Mouse (Mus musculus) yolk sac, embryonic 10.5 days (tissue): ENCODE data around the gene Apol7e.
"Not testable (repeated sequence)": the region's sequence is repeated elsewhere in the genome, so short reads cannot be mapped to it uniquely, and the experiment has no call there.

Experiments
- DNase-seq: peaks from one replicate; pipeline ENCODE4 v3.0.0-alpha.2; 2017; ENCODE audit warnings: low spot score

Gene Apol7e

DNA sequence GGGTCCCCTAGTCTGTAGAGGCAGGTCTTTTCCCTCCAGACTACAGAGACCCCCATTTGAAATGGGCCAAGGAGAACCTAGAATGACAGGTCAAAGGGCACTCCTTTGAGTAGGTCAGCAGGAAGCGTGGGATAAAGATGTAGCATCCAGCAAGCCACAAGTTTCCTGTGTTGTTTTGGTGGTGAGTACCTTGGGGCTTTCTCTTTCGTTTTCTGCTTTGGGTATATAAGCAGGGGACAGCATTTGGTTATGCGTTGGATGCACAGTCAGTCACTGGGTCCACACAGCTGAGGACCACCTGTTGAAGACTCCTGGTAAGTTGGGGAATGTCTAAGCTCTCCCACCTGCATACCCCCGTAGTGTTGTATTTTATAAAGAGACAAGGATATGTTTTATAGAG lies at the start of gene Apol7e:
Gene Apol7e, plus strand, starts transcription at position 202 of the 400 bp plus-strand sequence.
- not testable (repeated sequence) for DNase-seq

DNA sequence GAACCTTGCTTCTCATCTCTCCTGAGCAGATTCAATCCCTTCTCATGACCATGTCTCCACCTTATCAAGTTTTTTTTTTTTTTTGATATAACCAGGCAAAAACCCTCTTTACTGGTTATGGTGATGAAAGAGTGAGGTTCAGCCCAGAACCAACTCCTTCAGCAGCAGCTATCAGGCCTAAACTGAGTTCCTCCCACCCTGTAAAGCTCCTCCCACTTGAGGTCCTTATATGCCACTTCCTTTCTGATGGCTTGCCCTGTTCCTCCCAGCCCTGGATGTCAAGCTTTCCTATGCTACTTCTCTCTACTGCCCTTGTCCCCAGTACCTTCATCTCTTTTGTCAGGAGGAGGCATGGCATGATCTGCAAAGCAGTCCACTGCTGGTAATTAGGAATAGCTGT lies 47.5 kb upstream of the Apol7e start:
- not testable (repeated sequence) for DNase-seq

DNA sequence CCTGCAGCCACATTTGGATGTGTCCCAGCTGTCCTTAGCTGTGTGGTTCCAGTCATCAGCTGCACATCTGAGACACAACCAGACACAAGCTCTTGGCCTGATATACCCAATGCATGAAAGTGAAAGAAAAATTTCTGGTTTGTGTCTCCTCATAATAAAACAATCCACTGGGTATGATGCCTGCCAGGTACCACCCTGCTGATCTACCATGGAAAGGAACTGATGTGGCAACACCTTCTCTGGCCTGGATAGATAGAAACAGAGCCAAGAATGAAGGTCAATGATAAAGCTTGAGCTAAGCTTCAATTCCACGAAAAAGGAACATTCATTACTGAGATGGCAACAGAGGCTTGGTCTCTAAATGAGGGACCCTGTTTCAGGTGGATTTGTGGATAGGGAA lies 38.9 kb upstream of the Apol7e start:
- DNase-seq, result not testable (repeated sequence)

DNA sequence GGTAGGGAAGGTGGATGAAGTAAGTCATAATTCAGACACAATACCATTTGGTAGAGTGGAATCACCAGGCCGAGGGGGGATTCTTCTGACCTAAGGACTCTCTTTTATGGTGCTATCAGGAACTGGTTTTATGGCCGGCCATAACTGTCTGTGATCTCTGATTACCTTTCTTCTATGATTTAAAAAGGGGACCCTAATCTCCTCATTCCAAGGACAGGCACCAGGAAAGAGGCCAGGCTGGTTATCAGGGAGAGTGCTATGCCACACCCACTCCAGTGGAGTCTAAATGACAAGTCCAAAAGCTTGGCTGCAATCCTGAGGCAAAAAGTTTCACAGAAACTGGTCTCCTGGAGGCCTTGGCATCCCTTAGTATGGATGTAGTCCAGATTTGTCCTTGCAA lies 36.8 kb upstream of the Apol7e start:
- not testable (repeated sequence) for DNase-seq

DNA sequence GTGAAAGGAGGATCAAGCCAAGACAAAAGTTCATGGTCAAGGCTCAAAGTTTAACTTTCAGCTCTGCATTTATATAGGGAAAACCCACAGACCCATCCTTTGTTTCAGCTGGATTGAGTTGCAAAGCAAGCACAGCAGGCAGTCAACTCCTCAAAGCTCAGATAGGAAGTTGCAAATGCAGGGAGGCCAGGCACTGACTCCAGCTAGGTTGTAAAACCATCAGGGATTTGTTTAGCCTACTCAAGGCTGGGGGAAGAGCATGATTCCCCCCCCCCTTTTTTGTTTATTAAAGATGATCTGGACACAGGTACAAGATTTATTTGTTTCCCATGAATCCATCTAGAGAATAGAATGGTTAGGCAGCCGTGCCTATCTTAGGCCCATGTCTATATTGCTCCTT lies 24.6 kb upstream of the Apol7e start:
- not testable (repeated sequence) for DNase-seq

DNA sequence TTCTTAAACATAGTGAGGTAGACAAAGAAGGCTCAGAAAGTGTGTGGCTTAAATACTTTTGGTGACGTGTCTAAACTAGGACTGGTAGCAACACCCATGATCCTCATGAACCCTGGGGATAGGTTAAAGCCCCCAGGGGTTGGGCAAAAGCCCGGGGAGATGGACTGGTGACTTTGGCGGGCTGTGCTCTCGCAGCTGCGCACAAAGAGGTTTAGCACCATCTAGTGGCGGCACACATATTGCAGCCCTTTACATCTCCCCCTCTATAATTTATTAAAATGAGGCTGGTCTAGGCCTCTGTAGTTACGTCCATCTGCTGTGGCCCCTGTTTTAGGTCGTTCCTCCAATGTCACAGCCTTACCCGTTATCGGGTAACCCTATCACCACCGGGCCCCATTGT lies 14.7 kb upstream of the Apol7e start:
- not testable (repeated sequence) for DNase-seq

DNA sequence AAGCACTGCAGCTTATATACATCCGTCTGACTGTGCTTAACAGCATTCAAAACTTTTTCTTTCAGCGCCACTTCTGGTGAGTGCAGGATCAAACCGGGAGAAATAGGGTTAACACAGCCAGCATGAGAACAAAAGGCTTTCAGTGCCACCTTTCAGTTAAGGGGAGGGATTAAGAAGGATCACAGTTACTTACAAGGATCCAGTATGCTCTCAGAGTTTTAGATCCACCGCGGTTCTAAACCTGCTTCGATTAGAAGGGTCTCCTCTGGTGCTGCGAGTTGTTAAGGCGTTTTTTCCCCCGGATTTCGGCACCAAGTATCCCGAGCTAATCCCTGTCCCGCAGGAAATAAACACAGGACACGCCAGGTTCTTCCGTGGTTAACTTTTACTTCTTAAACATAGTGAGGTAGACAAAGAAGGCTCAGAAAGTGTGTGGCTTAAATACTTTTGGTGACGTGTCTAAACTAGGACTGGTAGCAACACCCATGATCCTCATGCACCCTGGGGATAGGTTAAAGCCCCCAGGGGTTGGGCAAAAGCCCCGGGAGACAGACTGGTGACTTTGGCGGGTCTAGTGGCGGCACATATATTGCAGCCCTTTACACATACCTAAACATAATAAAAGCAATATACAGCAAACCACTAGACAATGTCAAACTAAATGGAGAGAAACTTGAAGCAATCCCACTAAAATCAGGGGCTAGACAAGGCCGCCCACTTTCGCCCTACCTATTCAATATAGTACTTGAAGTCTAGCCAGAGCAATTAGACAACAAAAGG lies 6.9 kb upstream of the Apol7e start:
- DNase-seq, result not testable (repeated sequence)

DNA sequence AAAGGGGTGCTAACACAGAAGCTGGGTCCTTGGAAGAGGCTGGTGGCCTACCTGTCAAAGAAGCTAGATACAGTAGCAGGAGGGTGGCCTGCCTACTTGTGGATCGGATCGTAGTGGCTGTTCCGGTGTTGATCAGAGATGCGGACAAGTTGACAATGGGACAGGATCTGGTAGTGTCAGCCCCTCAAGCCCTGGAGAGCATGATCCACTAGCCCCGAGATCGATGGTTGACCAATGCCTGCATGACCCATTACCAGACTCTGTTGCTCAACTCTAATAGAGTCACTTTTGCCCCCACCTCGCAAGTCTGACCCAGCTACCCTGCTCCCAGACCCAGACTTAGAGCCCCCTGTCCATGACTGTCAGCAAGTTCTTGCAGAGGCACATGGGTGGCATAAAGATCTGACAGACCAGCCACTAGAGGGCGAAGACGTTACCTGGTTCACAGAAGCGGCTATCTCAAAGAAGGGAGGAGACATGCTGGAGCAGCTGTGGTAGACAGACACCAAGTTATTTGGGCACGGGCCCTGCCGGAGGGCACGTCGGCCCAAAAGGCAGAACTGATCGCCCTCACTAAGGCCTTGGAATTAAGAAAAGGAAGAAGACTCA lies 3.9 kb upstream of the Apol7e start:
- DNase-seq, result peak; percentile 25

DNA sequence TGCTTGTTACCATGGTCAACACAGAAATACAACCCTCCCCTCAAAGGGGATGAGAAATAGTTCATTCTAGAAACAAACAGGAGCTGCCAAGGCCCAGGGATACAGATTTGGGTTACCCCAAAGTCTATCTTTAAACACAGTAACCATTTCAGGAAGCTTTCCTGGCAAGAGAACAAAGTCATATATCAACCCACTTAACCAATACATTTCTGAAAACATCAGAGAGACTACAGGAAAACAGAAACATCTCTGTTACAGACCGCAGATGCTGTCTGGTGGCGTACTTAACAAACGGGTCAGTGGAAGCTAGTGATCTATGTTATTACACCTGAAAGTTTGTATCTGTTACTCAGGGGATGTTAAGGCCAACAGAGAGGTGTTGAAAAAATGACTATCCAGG lies 6.6 kb downstream of the Apol7e start:
- DNase-seq, result not testable (repeated sequence)

DNA sequence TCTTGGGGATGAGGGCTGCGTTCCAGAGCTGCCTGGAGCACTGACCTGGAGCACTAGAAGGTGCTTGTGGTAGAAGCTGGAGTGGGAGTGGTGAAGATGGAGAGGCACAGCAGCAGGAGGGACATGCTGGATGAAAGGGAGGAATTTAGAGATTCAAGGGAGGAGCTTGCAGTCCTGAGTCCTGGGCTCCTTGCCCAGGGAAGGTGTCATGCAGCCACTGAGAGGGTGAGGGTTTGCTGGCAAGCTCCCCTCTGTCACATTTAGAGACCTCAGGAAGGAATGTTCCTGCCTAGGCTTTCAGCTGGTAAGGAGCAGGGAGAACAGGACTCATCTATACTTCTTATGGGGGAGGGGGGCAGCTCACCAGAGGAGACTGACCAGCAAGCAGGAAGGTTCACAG lies 10.3 kb downstream of the Apol7e start:
- DNase-seq, result not testable (repeated sequence)

DNA sequence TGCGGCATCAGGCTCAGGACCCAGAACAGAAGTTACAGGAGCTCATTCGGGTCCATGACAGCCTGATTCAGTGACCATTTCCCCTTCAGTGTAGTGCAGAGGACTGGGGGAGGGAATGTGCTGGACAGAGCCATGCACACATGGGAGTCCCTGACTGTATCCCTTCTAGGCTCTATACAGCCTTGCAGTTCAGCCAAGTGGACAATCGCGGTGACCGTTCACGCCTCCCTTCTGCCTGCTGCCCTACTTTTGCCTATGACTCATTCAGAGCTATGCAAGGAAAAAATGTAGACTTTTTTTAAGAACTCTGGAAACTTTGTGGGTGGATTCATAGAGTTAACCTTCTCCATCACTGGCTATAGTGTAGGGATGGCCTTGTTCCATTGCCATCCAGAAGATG lies 19.6 kb downstream of the Apol7e start:
- not testable (repeated sequence) for DNase-seq

DNA sequence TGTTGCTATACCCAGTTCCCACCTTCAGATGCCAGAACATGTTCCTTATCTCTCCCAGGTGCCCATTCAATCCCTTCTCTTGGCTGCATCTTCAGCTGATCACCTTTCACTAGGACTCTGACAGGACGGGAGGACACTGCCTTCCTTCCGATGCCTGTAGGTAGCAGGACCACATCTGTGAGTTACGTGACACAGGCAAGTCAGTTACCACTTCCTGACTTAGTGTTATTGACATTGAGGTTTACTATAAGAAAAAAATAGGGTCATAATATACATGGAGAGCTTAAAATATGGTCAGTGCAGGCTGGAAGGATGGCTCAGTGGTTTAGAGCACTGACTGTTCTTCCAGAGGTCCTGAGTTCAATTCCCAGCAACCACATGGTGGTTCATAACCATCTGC lies 22.9 kb downstream of the Apol7e start:
- DNase-seq, result not testable (repeated sequence)

DNA sequence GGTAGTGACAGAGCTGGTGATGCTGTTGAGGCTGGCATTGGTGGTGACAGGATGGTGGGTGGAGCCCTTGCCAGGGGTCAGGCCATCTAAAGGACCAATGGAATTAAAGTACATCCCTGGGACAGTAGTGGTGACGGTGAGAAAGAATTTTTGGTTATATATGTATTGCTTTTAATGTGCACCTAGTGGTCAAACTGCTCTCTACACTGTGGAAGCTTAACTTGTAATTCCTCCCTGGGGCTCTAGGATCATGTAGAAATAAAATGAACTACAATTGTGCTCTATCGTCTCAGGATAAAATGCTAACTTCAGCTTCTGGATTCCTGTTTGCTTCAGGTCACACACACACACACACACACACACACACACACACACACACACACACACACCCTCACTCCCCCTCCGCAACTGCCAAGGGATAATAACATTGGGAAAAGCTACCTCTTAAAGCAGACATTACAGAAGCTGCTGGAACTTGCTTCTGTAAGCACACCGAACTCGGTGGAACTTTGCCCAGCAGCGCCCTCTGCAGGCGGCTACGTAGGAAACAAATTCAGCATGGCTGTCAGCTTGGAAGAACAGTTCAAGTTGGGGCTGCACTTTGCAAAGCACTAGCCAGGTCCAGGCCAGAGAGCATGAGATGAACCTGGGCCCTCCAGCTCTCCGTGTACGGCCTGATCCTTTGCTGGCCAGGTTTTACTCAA lies 25.7 kb downstream of the Apol7e start:
- DNase-seq, result not testable (repeated sequence)

DNA sequence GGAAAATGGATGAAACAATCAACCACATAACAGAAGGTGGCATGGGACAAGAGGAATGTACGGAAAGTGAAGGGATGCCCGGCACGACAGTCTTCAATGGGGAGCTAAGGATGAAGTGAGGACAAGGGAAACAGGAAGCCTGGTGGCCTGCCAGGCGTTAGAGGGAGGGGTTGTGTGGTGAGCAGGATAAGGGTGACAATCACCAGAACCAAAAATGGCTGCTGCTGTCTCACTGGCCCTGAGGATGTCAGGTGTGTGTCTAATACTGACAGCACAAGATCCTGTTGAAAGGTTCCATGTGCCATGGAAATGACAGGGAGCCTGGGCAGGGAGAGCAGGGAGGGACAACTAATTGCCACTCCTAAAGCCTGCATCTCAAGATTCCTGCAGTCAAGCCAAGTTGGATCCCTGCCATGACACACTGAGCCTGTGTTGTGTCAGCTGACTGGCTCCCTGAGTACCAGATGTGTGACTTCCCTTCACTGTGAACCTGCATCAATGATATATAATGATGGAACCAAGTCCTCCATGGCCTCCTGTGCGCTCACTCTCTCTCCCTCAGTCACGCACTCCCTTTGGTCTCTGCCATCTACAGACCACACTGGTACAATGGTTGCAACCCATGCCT lies 26.9 kb downstream of the Apol7e start:
- not testable (repeated sequence) for DNase-seq

DNA sequence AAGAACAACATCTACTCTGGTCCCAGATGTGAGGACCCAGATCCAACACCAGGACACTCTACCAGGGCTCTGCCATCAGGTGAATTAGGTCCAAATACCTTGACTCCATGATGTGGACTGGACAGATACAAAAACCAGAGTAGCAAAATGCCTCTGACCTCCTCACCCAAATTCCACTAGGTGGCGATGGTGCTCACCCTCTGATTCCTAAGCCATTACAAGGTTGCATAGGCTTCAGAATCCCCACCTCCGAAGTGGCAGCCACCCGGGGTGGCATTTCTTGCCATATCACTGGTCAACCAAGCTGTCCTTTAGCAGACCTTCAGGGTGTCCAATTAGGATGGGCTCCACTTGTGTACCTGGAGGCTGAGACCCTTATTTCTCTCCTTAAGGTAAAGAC lies 28.5 kb downstream of the Apol7e start:
- DNase-seq, result not testable (repeated sequence)

DNA sequence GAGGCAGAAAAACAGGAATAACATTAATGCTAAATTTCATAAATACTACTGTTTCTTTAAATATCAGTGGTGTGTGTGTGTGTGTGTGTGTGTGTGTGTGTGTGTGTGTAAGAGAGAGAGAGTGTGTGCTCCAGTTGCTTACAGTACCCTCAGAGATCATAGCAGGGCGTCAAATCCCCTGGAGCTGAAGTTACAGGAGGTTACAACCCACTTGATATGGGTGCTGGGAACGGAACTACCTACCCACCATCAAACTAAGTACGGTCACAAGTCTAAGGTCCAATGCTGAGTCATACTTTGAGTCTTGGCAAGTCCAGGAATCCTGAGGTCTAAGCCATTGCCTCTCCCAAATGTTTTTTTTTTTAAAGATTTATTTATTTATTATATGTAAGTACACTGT lies 29.1 kb downstream of the Apol7e start:
- DNase-seq, result not testable (repeated sequence)

DNA sequence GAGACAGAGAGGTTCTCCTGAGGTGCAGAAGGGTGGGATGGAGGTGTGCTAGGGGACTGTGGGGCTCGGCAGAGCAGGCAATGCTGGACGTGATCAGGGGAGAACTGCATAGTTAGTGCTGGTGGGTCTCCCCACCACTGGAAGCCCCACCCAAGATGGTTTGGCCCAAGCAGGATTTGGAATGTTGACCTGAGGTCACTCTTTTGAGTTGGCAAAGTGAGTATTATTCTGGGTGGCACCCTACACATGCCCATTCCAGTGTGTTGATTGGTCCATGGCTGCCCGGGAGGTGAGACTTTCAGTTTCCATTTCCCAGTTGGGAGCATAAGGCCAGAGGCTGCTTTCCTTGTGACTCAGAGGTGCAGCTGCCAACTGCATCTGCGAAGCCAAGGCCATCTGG lies 30.1 kb downstream of the Apol7e start, which contains the start of gene Apol9b:
Gene Apol9b, plus strand, starts transcription at position 301 of the 400 bp plus-strand sequence.
- not testable (repeated sequence) for DNase-seq

DNA sequence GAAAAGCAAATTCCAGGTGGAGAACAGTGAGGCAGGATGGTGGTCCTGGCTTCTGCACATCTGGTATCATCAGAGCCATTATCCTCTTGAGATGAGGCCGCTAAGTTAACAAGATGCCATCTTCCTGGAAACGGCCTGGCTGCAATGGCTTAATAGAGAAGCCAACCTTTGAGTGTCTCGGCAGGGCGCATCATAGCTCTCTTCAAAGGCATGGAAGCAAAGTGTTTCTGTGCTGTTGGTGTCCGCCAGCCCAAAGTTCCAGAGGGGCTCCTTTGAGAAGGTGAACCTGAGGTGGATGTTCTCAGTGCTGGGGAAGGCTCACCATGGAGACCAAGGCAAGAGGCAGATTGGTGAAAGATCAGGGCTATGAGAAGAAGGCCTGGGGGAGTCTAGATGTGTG lies 32.9 kb downstream of the Apol7e start:
- DNase-seq, result no peak

DNA sequence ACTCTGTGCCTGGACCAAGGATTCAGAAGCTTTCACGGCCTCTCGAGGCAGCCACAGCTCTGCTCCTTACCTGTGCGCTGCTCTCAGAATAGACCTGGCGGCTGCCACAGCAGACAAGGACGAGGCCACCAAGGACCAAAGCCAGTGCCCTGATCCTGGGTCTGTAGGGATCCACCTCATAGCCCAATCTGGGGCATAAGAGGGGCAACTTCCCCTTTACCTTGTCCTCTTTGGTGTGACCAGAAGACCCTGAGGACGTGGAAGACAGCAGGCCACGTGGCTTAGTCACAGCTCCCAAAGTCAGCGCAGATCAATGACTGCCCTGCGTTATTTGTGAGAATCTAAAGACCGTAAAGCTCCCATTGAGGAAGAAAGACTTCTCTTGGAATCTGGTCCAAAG lies 34.2 kb downstream of the Apol7e start:
- DNase-seq, result not testable (repeated sequence)

DNA sequence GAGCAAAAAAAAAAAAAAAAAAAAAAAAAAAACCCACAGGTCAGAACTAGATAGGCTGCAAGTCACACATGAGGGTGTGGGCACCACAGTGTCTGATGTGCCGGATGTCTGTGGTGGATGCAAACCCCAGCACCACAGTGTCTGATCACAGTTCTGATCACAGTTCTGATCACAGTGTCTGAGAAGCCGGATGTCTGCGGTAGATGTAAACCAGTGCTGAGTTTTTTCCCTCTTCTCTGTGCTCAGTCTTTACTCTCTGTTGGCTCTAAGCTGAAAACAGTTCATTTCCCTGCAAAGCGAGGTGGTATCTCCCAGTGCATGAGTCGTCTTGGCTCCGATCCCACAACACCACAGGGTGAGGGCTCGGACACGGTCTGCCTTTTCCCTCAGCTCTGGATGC lies 34.7 kb downstream of the Apol7e start:
- DNase-seq, result not testable (repeated sequence)

DNA sequence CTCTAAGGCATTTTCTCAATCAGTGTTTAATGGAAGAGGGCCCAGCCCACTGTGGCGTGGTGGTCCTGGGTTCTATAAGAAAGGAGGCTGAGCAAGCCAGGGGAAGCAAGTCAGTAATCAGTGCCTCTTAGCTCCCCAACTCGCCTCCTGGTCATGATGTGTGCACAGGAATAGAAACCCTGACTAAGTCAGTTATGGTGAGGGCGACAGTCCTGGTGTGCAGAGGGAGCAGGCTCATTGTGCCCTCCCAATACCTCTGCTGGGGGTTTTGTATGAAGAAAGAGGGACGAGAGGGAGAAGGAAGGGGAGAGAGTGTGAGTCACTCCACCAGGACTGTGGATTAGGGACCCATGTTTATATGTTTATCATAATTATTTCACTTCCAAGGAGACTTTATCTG lies 35.2 kb downstream of the Apol7e start:
- DNase-seq, result not testable (repeated sequence)
